Mouse (Mus musculus) megakaryocyte progenitor cell, adult 5-6 weeks (primary cell): ENCODE measurements around the gene Olfr325. TPM values are rescaled to one million over a fixed set of nuclear protein-coding genes. Genes with fewer than 3 reads are reported as not detected.
A peak's percentile ranks its signal among the peaks of the same experiment; 100 is the strongest.
"Not testable (repeated sequence)": the region's sequence is repeated elsewhere in the genome, so short reads cannot be mapped to it uniquely, and the experiment has no call there.

Experiments used
- ATAC-seq: replicated peaks from 2 replicates; pipeline ENCODE4 v1.8.0; 2016; ENCODE audit warnings: mild to moderate bottlenecking, moderate TSS enrichment, inconsistent platforms; ENCODE audit not compliant: poor library complexity
- total RNA-seq, 2 experiments: library from RNA; stranded (forward) in 1 of 2; stranded (reverse) in 1 of 2; fragments of 157-497, 149-512 nt in 1 of 2; fragments of 200-1000 nt in 1 of 2; gene quantifications; 2 replicates each; pipeline versions ENCODE4 v1.2.3 to v1.2.4; 2015 to 2017

Gene Olfr325
- total RNA-seq (2015): not detected in 2 replicates
- not detected in 2 replicates for total RNA-seq (2017)

- no peak for ATAC-seq
Measured at GRCm38 (mm10) chr11:58577430-58577829, at the start of gene Olfr325. Gene Olfr325, plus strand, starts transcription at chr11:58577730.

- not testable (repeated sequence) for ATAC-seq
Measured at GRCm38 (mm10) chr11:58534736-58535135, 42.8 kb upstream of the Olfr325 start, which contains the start of gene Olfr330. Gene Olfr330, minus strand, starts transcription at chr11:58534836.

- no peak for ATAC-seq
Measured at GRCm38 (mm10) chr11:58546322-58546721, 31.2 kb upstream of the Olfr325 start, which contains the start of gene Olfr329-ps. Gene Olfr329-ps, minus strand, starts transcription at chr11:58546422.

GRCm38 (mm10) chr11:58555536-58555935 is 22.0 kb upstream of the Olfr325 start, which contains the start of gene Olfr328:
Gene Olfr328, minus strand, starts transcription at chr11:58555636.
- no peak for ATAC-seq

GRCm38 (mm10) chr11:58570405-58570804 is 7.1 kb upstream of the Olfr325 start, which contains the start of gene Olfr224:
Gene Olfr224, minus strand, starts transcription at chr11:58570553.
- ATAC-seq: no peak

DNA sequence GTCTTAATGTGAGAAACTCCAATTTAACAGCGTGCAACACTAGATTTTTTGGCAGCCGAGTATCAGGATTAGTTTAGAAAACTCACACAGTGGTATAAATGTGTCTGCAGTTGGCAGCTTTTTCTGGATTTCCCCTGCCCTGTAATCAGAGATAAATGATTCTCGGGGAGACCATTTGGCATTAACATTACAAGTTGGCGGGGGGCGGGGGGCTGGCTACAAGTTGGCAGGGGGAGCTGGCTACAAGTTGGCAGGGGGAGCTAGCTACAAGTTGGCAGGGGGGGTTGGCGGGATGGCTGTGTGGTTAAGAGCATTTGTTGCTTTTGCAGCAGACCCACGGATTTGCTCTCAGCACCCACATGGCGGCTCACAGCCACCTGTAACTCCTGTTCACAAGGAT is 1.1 kb downstream of the Olfr325 start:
- ATAC-seq: no peak

DNA sequence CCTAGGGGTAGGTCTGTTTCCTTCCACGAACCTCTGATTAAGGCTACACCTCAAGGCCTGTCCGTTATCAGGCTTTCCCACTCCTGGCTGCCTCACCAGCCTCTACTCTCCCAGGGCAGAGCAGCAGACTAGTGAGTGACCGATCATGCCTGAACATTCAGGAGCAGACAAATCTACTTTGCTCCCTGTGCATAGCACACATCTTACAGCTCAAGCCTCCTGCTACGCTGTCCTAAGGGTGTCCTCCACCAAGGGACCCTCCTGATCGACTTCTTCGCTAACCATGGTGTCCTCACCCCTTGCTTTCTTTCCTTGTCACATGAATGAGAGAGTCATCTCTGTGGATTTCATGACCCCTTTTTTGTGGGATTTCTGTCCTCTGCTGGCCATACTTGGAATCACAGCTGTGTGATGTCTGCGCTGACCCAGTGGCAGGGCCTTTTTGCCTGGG is 10.4 kb downstream of the Olfr325 start:
- ATAC-seq: peak; percentile 93

- no peak for ATAC-seq
Measured at GRCm38 (mm10) chr11:58588620-58589250, 11.2 kb downstream of the Olfr325 start.

GRCm38 (mm10) chr11:58594814-58595213 is 17.3 kb downstream of the Olfr325 start, which contains the start of gene Olfr324:
Gene Olfr324, plus strand, starts transcription at chr11:58595114.
- no peak for ATAC-seq

GRCm38 (mm10) chr11:58597837-58598236 is 20.3 kb downstream of the Olfr325 start:
- ATAC-seq: no peak

DNA sequence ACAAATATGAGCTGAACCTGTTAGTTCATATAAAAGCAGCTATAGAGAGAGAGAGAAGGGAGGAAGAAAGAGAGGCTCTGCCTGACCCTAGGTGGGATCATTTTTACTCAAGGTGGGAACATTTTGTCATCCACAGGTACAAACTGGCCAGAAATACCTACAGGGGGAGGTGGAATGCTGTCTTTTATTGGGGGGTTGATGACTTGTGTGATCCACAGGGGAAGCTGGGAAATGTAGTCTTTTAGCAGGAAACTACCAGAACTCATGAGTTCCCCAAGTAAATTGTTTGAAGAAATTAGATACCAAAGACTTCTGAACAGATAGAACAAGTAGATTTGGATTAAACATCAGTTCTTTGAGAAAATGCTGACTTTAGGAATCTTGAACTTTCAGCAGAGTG is 24.5 kb downstream of the Olfr325 start:
- no peak for ATAC-seq

DNA sequence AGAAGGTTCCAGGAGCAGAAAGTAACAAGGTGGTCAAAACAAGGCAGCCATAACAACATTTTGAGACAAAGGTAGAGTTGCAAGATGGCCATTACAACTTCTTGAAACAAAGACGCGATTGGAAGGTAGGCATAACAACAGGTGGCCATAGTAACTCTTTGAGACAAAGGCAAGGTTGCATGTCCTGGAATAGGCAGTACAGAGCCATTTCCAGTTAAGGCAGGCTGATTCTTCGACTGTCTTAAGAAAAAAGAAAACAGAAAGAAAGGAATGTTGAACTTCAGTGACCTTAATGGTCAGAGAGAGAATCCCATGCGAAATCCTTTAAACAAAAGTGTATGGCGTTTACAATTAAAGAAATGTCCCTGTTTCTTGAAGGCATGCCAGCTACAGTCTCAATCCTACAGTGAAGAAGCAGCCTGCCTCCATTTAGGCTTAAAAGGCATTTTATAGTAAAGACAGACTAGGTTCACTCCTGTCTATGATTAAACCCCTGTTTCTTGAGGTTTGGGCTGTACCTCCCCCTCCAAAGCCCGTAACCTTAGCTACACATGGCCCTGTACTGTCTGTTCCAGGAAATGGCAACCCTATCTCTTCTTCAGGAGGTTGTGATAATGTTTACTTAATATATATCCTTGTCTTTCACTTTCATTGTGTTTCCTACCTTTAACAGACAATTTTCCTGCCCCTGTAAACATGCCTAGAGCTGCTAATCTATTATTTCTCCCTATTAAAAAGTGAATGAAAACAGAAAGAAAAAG is 25.4 kb downstream of the Olfr325 start:
- 0 out of 2 replicates have a peak, but pooled peaks have one; percentile 31 for ATAC-seq

DNA sequence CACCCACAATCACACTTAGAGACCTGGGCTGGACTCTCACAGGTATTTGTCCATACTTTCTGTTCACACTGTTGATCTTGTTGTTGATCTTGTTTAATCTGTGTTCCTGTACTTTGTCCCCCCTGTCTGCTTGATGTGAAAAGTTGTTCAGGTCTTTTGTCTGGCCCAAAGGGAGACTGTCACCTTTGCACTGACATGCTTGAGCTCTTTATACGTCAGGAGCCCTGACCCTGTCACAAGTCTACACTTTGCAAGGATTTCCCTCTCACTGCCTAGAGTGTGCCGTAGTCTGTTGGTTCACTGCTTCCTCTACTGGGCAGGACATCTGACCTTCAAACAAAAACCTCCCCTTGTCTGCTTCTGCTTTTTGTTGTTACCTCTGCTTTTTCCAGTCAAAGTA is 27.2 kb downstream of the Olfr325 start:
- ATAC-seq: 0 out of 2 replicates have a peak, but pooled peaks have one; percentile 14

DNA sequence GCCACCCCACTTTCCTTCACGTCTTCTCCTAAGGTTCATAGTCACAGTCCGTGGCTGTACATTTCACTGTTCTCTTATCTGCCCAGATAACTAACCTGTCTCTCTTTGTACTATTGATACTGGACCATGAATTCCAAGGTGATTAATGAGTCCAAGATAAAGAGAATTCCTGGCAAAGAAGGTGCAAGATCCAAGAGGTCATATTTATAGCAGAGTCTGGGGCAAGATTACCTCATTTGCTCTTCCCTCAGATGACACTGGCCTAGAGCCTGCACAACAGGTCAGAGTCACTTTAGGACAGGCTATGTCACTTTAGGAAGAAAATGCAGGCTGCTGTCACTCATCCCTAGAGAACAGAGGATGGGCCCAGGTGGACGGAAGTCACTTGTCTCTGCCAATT is 27.7 kb downstream of the Olfr325 start:
- ATAC-seq: no peak

GRCm38 (mm10) chr11:58606177-58606919 is 28.8 kb downstream of the Olfr325 start:
- ATAC-seq: 0 out of 2 replicates have a peak, but pooled peaks have one; percentile 26

DNA sequence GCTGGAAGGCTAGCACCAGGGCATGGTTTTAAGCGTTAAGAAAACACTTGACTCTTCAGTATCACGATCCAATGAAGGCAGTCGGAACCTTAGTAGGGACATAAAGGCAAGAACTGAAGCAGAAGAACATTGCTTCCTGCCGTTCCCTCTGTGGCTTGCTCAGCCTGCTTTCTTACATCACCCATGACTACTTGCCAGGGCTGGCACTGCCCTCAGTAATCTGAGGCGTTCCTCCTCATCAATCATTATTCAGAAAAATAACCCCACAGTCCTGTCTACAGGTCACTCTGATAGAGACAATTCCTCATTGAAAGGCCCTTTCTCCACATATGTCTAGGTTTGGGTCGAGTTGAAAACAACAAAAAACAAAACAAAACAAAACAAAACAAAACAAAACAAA is 29.5 kb downstream of the Olfr325 start:
- no peak for ATAC-seq

GRCm38 (mm10) chr11:58613359-58613758 is 35.8 kb downstream of the Olfr325 start:
- ATAC-seq: no peak

DNA sequence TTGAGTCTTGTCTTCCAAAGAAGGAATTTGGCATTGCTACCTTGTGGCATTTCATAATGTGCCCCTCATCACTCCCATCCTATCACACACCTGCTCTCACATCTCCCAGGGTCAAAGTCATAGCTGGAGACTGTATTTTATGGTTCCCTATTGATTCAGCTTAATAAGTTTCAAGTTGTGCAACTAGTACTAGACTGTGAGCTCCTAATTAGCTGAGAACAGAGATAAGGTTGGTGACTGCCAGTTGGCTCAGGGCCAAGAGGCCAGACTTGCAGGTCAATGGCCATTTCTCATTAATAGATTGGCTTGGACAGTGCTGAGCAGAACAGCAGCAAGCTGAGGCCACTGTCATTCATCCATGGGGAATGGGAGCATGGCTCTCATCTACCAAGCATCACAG is 37.0 kb downstream of the Olfr325 start:
- ATAC-seq: no peak

DNA sequence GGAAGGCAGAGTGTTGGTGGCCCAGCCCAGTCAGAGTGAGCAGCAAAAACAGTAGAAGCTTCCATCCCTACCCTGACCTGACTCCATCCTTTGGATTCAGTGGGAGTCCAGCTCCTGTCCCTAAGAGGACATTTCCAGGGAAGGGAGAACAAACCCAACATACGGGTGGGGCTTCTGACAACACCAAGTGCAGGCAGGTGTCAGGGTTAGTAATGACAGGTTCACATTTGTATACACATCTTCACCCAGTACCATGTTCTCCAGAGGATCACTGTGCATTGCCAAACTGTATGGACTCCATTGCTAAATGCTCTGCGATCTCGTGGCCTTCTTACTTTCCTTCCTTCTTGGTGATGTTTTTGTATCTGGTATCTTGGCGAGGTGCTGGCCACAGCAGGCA is 38.4 kb downstream of the Olfr325 start, which contains the start of gene 2210407C18Rik:
2210407C18Rik (minus strand) TSS at position 101 of the 400 bp plus-strand sequence.
- ATAC-seq: no peak

- no peak for ATAC-seq
Measured at GRCm38 (mm10) chr11:58618369-58618768, 40.8 kb downstream of the Olfr325 start.

GRCm38 (mm10) chr11:58618793-58619192 is 41.3 kb downstream of the Olfr325 start:
- ATAC-seq: no peak
